Mouse (Mus musculus): Measurements from ENCODE around the gene Poc1b.

The Poc1b gene

GRCm38 (mm10) chr10:99163002-99163401 lies 56.2 kb downstream of the Poc1b start:
- no peak for DNase-seq

- no peak for DNase-seq
Observed at GRCm38 (mm10) chr10:99164871-99165477, 58.1 kb downstream of the Poc1b start.

- DNase-seq, result no peak
Observed at GRCm38 (mm10) chr10:99165751-99166282, 59.0 kb downstream of the Poc1b start.

- DNase-seq, result no peak
Observed at GRCm38 (mm10) chr10:99166392-99166791, 59.6 kb downstream of the Poc1b start.

GRCm38 (mm10) chr10:99168404-99168803 lies 61.6 kb downstream of the Poc1b start:
- DNase-seq, result no peak

- DNase-seq, result peak; percentile 29
Observed at GRCm38 (mm10) chr10:99168840-99169764, 62.3 kb downstream of the Poc1b start.

GRCm38 (mm10) chr10:99169765-99170129 lies 62.9 kb downstream of the Poc1b start:
- no peak for DNase-seq

- DNase-seq, result no peak
Observed at GRCm38 (mm10) chr10:99171961-99172497, 65.2 kb downstream of the Poc1b start.

- DNase-seq, result no peak
Observed at GRCm38 (mm10) chr10:99172906-99173507, 66.2 kb downstream of the Poc1b start.

- no peak for DNase-seq
Observed at GRCm38 (mm10) chr10:99176911-99177310, 70.1 kb downstream of the Poc1b start.

GRCm38 (mm10) chr10:99178118-99178517 lies 71.3 kb downstream of the Poc1b start:
- DNase-seq, result no peak

GRCm38 (mm10) chr10:99179122-99179521 lies 72.3 kb downstream of the Poc1b start:
- DNase-seq, result no peak

- no peak for DNase-seq
Observed at GRCm38 (mm10) chr10:99179566-99179965, 72.7 kb downstream of the Poc1b start.

- DNase-seq, result no peak
Observed at GRCm38 (mm10) chr10:99181497-99181896, 74.7 kb downstream of the Poc1b start.

GRCm38 (mm10) chr10:99182107-99182506 lies 75.3 kb downstream of the Poc1b start:
- DNase-seq, result no peak

- no peak for DNase-seq
Observed at GRCm38 (mm10) chr10:99188175-99188574, 81.3 kb downstream of the Poc1b start.

- no peak for DNase-seq
Observed at GRCm38 (mm10) chr10:99188656-99189603, 82.1 kb downstream of the Poc1b start.

GRCm38 (mm10) chr10:99190798-99191197 lies 84.0 kb downstream of the Poc1b start:
- peak; percentile 20 for DNase-seq

GRCm38 (mm10) chr10:99194451-99195055 lies 87.7 kb downstream of the Poc1b start:
- DNase-seq, result no peak

GRCm38 (mm10) chr10:99196556-99196955 lies 89.7 kb downstream of the Poc1b start:
- no peak for DNase-seq

- no peak for DNase-seq
Observed at GRCm38 (mm10) chr10:99197125-99197524, 90.3 kb downstream of the Poc1b start.
